Mouse (Mus musculus) spleen, adult 2 months (tissue): Measurements from ENCODE around the gene Adh6b.

Experiments
- CTCF ChIP-seq: fragments of 200-500 bp; IDR thresholded peaks from 2 replicates; pipeline ENCODE4 v1.5.1; 2011; ENCODE audit warnings: mild to moderate bottlenecking, inconsistent platforms; ENCODE audit not compliant: insufficient read depth, insufficient read length, insufficient replicate concordance; ENCODE audit errors: extremely low read depth
- POLR2A ChIP-seq: fragments of 200-500 bp; IDR thresholded peaks from 2 replicates; pipeline ENCODE4 v1.6.1; 2011; ENCODE audit warnings: low read depth, low read length, inconsistent platforms

- no peak for TF ChIP-seq POLR2A
- TF ChIP-seq CTCF = no peak
These were observed 16.6 kb upstream of the Adh6b start for GRCm38 (mm10) chr3:138325001-138325400.
